Mouse (Mus musculus) cerebellum, postnatal 36 days (tissue): ENCODE measurements at regions not wholly inside any gene's neighbourhood (a gene's known extent, or its start where the extent isn't known, plus 50 kb on each side); places are given as distances from the start of the nearest gene placed in this dataset.

Experiments used
- DNase-seq, 2 experiments: peaks; one replicate each; pipeline ENCODE4 v3.0.0; 2021 to 2022; ENCODE audit warnings: mixed read lengths in 2 of 2

DNA sequence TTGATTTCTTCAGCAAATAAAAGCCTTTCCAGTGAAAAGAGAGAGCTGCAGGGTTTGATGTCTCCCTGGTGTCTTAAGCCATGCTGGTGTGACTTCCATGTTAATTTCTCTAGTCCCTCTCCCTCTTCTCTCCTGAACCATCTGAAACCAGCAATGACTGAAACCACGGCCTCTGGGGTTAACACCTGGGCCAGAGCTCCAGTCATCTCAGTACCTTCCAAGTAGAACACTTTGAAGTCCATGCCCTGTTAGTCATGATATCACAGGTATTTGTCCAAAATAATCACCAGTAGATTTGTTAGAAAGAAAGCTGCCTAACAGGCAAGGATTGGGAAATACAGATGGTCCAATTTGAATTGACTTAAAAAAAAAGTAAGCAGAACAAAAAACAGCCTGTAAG is 56.8 kb upstream of the Lhx8 start:
- DNase-seq: no peak

DNA sequence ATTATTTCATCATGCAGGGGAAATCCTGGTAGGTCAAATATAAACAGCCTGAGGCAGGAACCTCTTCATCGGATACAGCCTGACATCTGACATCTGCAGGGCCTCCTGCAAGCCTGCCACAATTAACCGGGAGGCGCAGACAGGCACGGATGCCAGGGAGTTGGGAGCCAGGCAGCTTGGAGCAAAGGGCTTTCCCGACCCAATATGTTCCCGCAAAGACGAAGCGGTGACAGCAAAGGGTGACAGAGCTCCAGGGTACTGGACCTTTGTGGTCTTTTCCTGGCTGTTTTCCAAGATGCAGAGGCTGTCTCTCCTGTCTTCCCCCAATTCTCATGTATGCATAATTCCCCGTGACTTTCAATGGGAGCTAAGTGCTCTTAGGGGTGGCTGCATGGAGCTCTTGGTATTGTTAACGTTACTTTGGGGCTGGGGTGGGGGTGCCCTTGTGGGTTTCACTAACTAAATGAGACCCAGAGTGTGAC is 55.4 kb upstream of the Lhx8 start:
- no peak for DNase-seq

DNA sequence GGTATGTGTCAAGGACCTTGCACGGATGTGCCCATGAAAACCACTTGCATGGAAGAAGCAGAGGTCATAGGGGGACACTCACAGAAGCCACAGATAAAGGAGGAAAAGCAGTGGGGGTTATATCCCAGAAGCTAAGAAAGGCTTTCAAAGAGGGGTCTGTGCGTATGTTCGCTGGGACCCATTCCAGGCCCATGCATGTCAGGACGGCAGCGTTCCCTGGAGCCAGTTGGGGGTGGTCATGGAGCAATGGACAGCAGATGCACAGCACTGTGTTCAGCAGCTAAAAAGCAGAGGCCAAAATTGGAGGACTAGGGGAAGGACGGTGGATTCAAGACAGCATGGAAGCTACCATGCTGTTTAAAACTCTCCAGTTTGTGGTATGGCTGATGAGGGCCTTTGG is 52.4 kb upstream of the Lhx8 start:
- no peak for DNase-seq

DNA sequence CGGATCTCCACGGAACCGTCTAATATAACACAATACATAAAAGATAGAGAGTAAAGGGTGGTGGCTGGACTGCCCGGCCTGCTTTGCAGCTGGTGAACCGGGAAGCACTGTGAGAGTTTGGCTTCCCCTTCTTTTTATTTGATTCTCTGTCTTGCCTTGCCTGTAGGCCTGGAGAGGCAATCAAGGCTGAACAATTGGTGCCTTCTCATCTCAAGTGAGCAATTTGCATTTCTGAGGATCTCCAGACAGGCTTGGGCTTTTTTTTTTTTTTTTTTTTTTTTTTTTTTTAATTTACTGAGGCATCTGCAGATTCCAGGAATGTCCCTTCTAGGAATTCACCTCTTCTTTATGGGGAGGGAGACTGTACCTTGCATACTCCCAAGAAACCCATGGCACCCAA is 51.1 kb upstream of the Lhx8 start:
- no peak for DNase-seq
